Mouse (Mus musculus) midbrain, embryonic 16.5 days (tissue): ENCODE measurements around the gene C1rl. TPM values are rescaled to one million over a fixed set of nuclear protein-coding genes. Genes with fewer than 3 reads are reported as not detected.

Experiments
- polyA plus RNA-seq: library from polyadenylated mRNA; unstranded; fragments of >200 nt; fragmentation: Nextera tagmentation; extraction: Ambion mirVana; gene quantifications from 2 replicates; pipeline ENCODE4 v1.2.1, GENCODE M21; 2015

The C1rl gene
- polyA plus RNA-seq, 1 experiment from 2014 or later: 0.36 TPM

Other genes starting within 250 kb of the C1rl start
- 1.0 and 1.1 TPM in 2 replicates for gene Cd163, start 188.5 kb upstream of the C1rl start, polyA plus RNA-seq
- gene Pex5, start 78.0 kb upstream of the C1rl start, polyA plus RNA-seq: 75.5 and 77.7 TPM in 2 replicates
- gene Clstn3, start 28.3 kb upstream of the C1rl start, polyA plus RNA-seq: 151 and 183 TPM in 2 replicates
- 0.31 and 0.36 TPM in 2 replicates for gene C1ra, start 19.3 kb downstream of the C1rl start, polyA plus RNA-seq
- gene C1s1, start 49.2 kb downstream of the C1rl start, polyA plus RNA-seq: 0.73 and 0.89 TPM in 2 replicates
- gene C1rb, start 77.2 kb downstream of the C1rl start, polyA plus RNA-seq: not detected in 2 replicates
- gene C1s2, start 143.0 kb downstream of the C1rl start, polyA plus RNA-seq: 0.21 and 0.26 TPM in 2 replicates
- 40.5 and 43.8 TPM in 2 replicates for gene Lpcat3, start 169.9 kb downstream of the C1rl start, polyA plus RNA-seq
- gene Emg1, start 219.1 kb downstream of the C1rl start, polyA plus RNA-seq: 95.3 and 101 TPM in 2 replicates
- gene Phb2, start 219.2 kb downstream of the C1rl start, polyA plus RNA-seq: 240 and 245 TPM in 2 replicates
- 2.4 and 4.0 TPM in 2 replicates for gene Ptpn6, start 245.6 kb downstream of the C1rl start, polyA plus RNA-seq
- 665 and 679 TPM in 2 replicates for gene Grcc10, start 248.3 kb downstream of the C1rl start, polyA plus RNA-seq